Mouse (Mus musculus): ENCODE measurements at regions not wholly inside any gene's neighbourhood (a gene's known extent, or its start where the extent isn't known, plus 50 kb on each side); places are given as distances from the start of the nearest gene placed in this dataset.

DNA sequence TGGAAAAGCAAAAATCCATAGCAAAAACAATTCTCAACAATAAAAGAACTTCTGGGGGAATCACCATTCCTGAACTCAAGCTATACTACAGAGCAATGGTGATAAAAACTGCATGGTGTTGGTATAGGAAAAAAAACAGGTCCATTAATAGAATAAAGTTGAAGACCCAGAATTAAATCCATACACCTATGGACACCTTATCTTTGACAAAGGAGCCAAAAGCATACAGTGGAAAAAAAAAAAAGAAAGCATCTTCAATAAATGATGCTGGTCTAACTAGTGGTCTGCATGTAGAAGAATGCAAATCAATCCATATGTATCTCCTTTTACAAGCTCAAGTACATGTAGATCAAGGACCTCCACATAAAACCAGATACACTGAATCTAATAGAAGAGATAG, 291.8 kb upstream of the Plscr5 start:
- H3K27me3 ChIP-seq (ENCODE audit: control insufficient read depth, insufficient read depth, insufficient read length), result no peaks in the 10 kb centered on the region
- H3K79me2 ChIP-seq (ENCODE audit: control insufficient read depth, insufficient read depth), result no peaks in the 10 kb centered on the region
- H3K36me3 ChIP-seq (ENCODE audit: control insufficient read depth, insufficient read depth), result no peaks in the 10 kb centered on the region
- H3K4me3 ChIP-seq, result no peak overlapping the region
- TF ChIP-seq USF1 (IDR thresholded peaks at IDR 0.05; ENCODE audit: low read depth), result no peak
- no peak for TF ChIP-seq TCF12 (IDR thresholded peaks at IDR 0.05; ENCODE audit: insufficient read depth, poor library complexity, severe bottlenecking)
- no peak for TF ChIP-seq SRF (IDR thresholded peaks at IDR 0.05; ENCODE audit: control insufficient read depth, insufficient read length, low read depth)
- no peak for TF ChIP-seq E2F4 (IDR thresholded peaks at IDR 0.05; ENCODE audit: insufficient read depth)
- no peak for TF ChIP-seq POLR2A (IDR thresholded peaks at IDR 0.05; ENCODE audit: insufficient read length, low read depth)
- TF ChIP-seq TCF3 (IDR thresholded peaks at IDR 0.05; ENCODE audit: insufficient read length, low read depth), result no peak
- TF ChIP-seq MAX (IDR thresholded peaks at IDR 0.05; ENCODE audit: low read depth), result no peak
- TF ChIP-seq REST (IDR thresholded peaks at IDR 0.05; ENCODE audit: insufficient read depth, insufficient read length), result no peak
- TF ChIP-seq MYOG (IDR thresholded peaks at IDR 0.05; ENCODE audit: control insufficient read depth in 1 of 3, insufficient read depth in 1 of 3, insufficient read length in 2 of 3, low read depth in 2 of 3), result no peak
- no peak for TF ChIP-seq CEBPB (IDR thresholded peaks at IDR 0.05; ENCODE audit: insufficient read depth, poor library complexity, severe bottlenecking)
- TF ChIP-seq POLR2AphosphoS2 (IDR thresholded peaks at IDR 0.05; ENCODE audit: insufficient read length, low read depth), result no peak
- no peak for TF ChIP-seq MYOD1 (IDR thresholded peaks at IDR 0.05; ENCODE audit: control insufficient read depth in 1 of 3, insufficient read length in 2 of 3, low read depth in 2 of 3)
- no peak overlapping the region for H3K4me2 ChIP-seq (ENCODE audit: low read depth)
- no peak overlapping the region for H3ac ChIP-seq (ENCODE audit: control insufficient read depth, insufficient read length)

DNA sequence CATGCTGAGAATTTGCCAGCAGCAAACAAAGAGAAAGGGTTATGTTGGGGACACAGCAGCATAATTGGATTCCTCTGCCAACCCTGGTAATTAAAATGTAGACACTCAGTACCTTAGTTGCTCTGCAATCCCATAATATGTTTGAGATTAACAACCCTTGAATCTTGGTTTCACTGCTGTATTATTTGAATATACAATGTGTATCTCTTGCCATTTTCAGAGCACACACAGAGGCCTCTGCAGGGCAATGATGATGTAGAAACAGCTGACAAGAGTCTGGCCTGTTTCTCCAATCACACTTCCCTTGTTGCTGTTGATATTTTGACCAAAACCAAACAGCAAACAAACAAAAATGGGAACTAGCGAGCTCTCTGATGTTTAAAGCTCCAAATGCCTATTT, 315.9 kb upstream of the Plscr5 start:
- Histone ChIP-seq H3K27me3 (ENCODE audit: control insufficient read depth, insufficient read depth, insufficient read length) (no peaks in the 10 kb centered on the region), H3K79me2 (ENCODE audit: control insufficient read depth, insufficient read depth) (no peaks in the 10 kb centered on the region), H3K4me2 (ENCODE audit: low read depth) (no peak overlapping the region), H3ac (ENCODE audit: control insufficient read depth, insufficient read length) (no peak overlapping the region), H3K36me3 (ENCODE audit: control insufficient read depth, insufficient read depth) (no peaks in the 10 kb centered on the region), H3K4me3 (no peak overlapping the region)
- TF ChIP-seq TCF12 (IDR thresholded peaks at IDR 0.05; ENCODE audit: insufficient read depth, poor library complexity, severe bottlenecking) (no peak), MAX (IDR thresholded peaks at IDR 0.05; ENCODE audit: low read depth) (no peak), E2F4 (IDR thresholded peaks at IDR 0.05; ENCODE audit: insufficient read depth) (no peak), CEBPB (IDR thresholded peaks at IDR 0.05; ENCODE audit: insufficient read depth, poor library complexity, severe bottlenecking) (no peak), MYOG (IDR thresholded peaks at IDR 0.05; ENCODE audit: control insufficient read depth in 1 of 3, insufficient read depth in 1 of 3, insufficient read length in 2 of 3, low read depth in 2 of 3) (no peak), POLR2AphosphoS2 (IDR thresholded peaks at IDR 0.05; ENCODE audit: insufficient read length, low read depth) (no peak), TCF3 (IDR thresholded peaks at IDR 0.05; ENCODE audit: insufficient read length, low read depth) (no peak), REST (IDR thresholded peaks at IDR 0.05; ENCODE audit: insufficient read depth, insufficient read length) (no peak), USF1 (IDR thresholded peaks at IDR 0.05; ENCODE audit: low read depth) (no peak), POLR2A (IDR thresholded peaks at IDR 0.05; ENCODE audit: insufficient read length, low read depth) (no peak), SRF (IDR thresholded peaks at IDR 0.05; ENCODE audit: control insufficient read depth, insufficient read length, low read depth) (no peak), MYOD1 (IDR thresholded peaks at IDR 0.05; ENCODE audit: control insufficient read depth in 1 of 3, insufficient read length in 2 of 3, low read depth in 2 of 3) (no peak)

DNA sequence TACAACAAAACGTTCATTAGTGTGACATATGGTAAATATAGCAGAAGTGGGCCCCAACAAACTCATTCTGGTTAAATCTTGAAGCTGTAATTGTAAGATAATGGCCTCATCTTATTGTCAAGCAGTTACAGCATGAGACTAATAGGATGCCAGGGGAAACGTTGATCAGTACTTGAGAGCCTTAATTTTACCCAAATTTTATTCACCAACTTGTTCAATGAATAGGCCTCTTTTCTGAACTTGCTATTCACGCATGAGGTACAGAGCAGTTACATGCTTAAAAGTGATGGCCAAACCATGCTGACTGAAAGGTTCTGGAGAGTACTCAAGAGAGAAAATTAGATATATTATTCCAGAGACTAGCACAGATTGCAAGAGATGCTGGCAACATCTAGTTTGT, 361.2 kb upstream of the Plscr5 start:
- no peak overlapping the region for H3ac ChIP-seq (ENCODE audit: control insufficient read depth, insufficient read length)
- no peaks in the 10 kb centered on the region for H3K79me2 ChIP-seq (ENCODE audit: control insufficient read depth, insufficient read depth)
- TF ChIP-seq E2F4 (IDR thresholded peaks at IDR 0.05; ENCODE audit: insufficient read depth) (no peak), USF1 (IDR thresholded peaks at IDR 0.05; ENCODE audit: low read depth) (no peak), POLR2AphosphoS2 (IDR thresholded peaks at IDR 0.05; ENCODE audit: insufficient read length, low read depth) (no peak), MAX (IDR thresholded peaks at IDR 0.05; ENCODE audit: low read depth) (no peak), TCF12 (IDR thresholded peaks at IDR 0.05; ENCODE audit: insufficient read depth, poor library complexity, severe bottlenecking) (no peak), POLR2A (IDR thresholded peaks at IDR 0.05; ENCODE audit: insufficient read length, low read depth) (no peak), MYOD1 (IDR thresholded peaks at IDR 0.05; ENCODE audit: control insufficient read depth in 1 of 3, insufficient read length in 2 of 3, low read depth in 2 of 3) (no peak), TCF3 (IDR thresholded peaks at IDR 0.05; ENCODE audit: insufficient read length, low read depth) (no peak), REST (IDR thresholded peaks at IDR 0.05; ENCODE audit: insufficient read depth, insufficient read length) (no peak), SRF (IDR thresholded peaks at IDR 0.05; ENCODE audit: control insufficient read depth, insufficient read length, low read depth) (no peak), CEBPB (IDR thresholded peaks at IDR 0.05; ENCODE audit: insufficient read depth, poor library complexity, severe bottlenecking) (no peak), MYOG (IDR thresholded peaks at IDR 0.05; ENCODE audit: control insufficient read depth in 1 of 3, insufficient read depth in 1 of 3, insufficient read length in 2 of 3, low read depth in 2 of 3) (no peak)

DNA sequence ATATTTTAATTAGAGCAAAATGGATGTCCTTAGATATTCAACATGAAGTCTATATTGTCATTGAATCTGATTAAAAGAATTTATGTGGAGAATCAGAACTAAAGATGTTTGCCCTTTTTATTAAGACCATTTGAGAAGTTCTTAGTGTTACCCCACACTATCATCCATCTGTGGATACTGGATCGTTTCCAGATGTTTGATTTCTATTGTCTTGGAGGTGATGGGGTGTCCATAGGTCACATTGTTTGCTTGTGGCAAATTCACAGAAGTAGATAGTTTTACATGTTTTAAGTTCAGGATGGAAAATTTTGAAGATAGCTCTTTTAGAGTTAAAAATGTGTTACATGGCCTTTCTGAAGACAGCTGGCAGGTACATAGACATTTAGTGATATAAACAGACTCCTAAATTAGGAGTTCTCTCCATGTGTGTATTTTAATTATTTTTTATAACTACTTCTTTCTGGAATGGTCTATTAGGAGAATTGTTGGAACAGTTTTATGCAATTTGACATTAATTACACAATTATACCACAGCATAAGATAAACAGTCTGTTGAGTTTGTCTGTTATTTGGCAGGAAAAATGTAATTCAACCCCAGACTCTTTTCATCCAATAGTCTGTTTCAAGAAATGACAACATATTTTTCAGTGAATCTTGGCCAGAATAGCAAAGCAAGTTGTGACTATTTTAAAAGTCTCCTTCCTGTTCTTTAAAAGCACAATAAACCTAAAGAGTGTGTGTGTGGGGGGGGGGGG, 368.8 kb upstream of the Plscr5 start:
- H3K4me2 ChIP-seq (ENCODE audit: low read depth), result no peak overlapping the region
- H3K27me3 ChIP-seq (ENCODE audit: control insufficient read depth, insufficient read depth, insufficient read length), result no peaks in the 10 kb centered on the region
- no peak overlapping the region for H3ac ChIP-seq (ENCODE audit: control insufficient read depth, insufficient read length)
- H3K36me3 ChIP-seq (ENCODE audit: control insufficient read depth, insufficient read depth), result no peaks in the 10 kb centered on the region
- H3K4me3 ChIP-seq, result no peak overlapping the region
- no peaks in the 10 kb centered on the region for H3K79me2 ChIP-seq (ENCODE audit: control insufficient read depth, insufficient read depth)
- TF ChIP-seq POLR2A (IDR thresholded peaks at IDR 0.05; ENCODE audit: insufficient read length, low read depth), result no peak

More for the DNA sequence above, 361.2 kb upstream of the Plscr5 start:
- no peak overlapping the region for H3K4me2 ChIP-seq (ENCODE audit: low read depth)
- H3K27me3 ChIP-seq (ENCODE audit: control insufficient read depth, insufficient read depth, insufficient read length), result no peaks in the 10 kb centered on the region
- H3K36me3 ChIP-seq (ENCODE audit: control insufficient read depth, insufficient read depth), result no peaks in the 10 kb centered on the region
- H3K4me3 ChIP-seq, result no peak overlapping the region
